12 mouse cellular contexts compared by ENCODE assay signal in the genomic region with DNA sequence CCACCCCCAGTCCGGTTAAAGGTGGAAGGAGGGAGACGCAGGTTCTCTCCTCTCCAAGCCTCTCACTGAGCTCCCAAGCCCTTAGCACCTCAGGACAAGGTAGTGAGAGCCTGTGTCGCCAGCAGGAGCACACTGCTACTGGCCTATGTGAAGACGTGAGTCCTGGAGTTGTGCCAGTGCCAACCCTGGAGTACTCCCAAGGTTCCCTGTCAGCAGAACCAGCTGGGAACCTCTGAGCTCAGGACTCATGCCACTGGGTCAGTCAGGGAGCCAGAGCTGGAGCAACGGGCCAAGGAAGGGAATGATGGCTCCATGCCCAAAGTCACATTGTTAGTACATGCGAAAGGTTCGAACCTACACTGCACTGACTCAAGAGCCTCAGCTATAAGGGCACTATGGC. TPM values are rescaled to one million over a fixed set of nuclear protein-coding genes. Genes with fewer than 3 reads are reported as not detected.
DNase-seq lines count a peak whose midpoint lies in the region; ATAC-seq and TF ChIP-seq lines count a peak whose summit lies in the region.
"Had no signal": no experiment of that assay in that cellular context is flagged by ENCODE, and none has a peak within 500 bp of the region (broad histone marks: within the 10 kb centered on the region; RNA-seq: fewer than 3 reads in every experiment).

No protein-coding gene starts in this region.

- ATAC-seq in lung, postnatal 0 days: 0 out of 2 replicates have a peak, but pooled peaks have one; percentile 23

- peaks cover 5% of the 10 kb centered on the region; the same call in 1 of the 2 replicates for H3K36me3 ChIP-seq in lung, postnatal 0 days (ENCODE audit: insufficient read depth, low read length)

- no peak for TF ChIP-seq EP300 in lung, postnatal 0 days (IDR thresholded peaks at IDR 0.05)

- no peaks in the 10 kb centered on the region for H3K27me3 ChIP-seq in lung, postnatal 0 days (replicated peaks; ENCODE audit: insufficient read depth, low read length)
- H3K27me3 ChIP-seq: lung, embryonic 15.5 days had no signal

- H3K27ac ChIP-seq in lung, postnatal 0 days (ENCODE audit: low read length): no peak overlapping the region
- H3K27ac ChIP-seq: forebrain, embryonic 10.5 days; lung, embryonic 15.5 days had no signal

- no peak for TF ChIP-seq CTCF in lung, postnatal 0 days (IDR thresholded peaks at IDR 0.05)

- H3K9ac ChIP-seq in lung, postnatal 0 days (replicated peaks; ENCODE audit: low read depth): no peak overlapping the region
- H3K9ac ChIP-seq: lung, embryonic 15.5 days had no signal

- peak; percentile 69 for DNase-seq in gastrocnemius, adult 18-20 months (ENCODE audit: low spot score)
- DNase-seq in gastrocnemius, postnatal 4 days (ENCODE audit: low spot score in 2 of 2): no peak
- no peak for DNase-seq in lung, postnatal 0 days (ENCODE audit: low spot score)
- DNase-seq in lung, postnatal 25 days (ENCODE audit: low spot score): no peak
- DNase-seq in cerebellum, postnatal 25 days: peak; percentile 87 to 88
- DNase-seq in skeletal muscle tissue, adult 2 months (ENCODE audit: low read depth, low spot score): peak; percentile 65
- no peak for DNase-seq in right cerebral cortex, postnatal 4 days
- no peak for DNase-seq in right cerebral cortex, adult 2 months (ENCODE audit: low spot score in 2 of 2)
- DNase-seq: midbrain, embryonic 14.5 days; thymus, postnatal 14 days had no signal

- no peak overlapping the region for H3K4me3 ChIP-seq in lung, postnatal 0 days (ENCODE audit: low read depth, low read length)
- H3K4me3 ChIP-seq: forebrain, embryonic 10.5 days; lung, embryonic 15.5 days had no signal

- 69% methylated on average over 7 of the region's 7 CpGs for WGBS in lung, postnatal 0 days

- H3K4me2 ChIP-seq in lung, postnatal 0 days (replicated peaks; ENCODE audit: low read depth, low read length): no peak overlapping the region
- H3K4me2 ChIP-seq: lung, embryonic 15.5 days had no signal

- H3K9me3 ChIP-seq in lung, postnatal 0 days (ENCODE audit: low read length): no peaks in the 10 kb centered on the region
- H3K9me3 ChIP-seq: forebrain, embryonic 10.5 days; lung, embryonic 15.5 days had no signal

- H3K4me1 ChIP-seq in lung, postnatal 0 days (ENCODE audit: insufficient read depth, low read depth, low read length): no peaks in the 10 kb centered on the region
- H3K4me1 ChIP-seq: lung, embryonic 15.5 days had no signal

RNA-seq across cellular contexts. Expression of gene Camkk2, which starts 22.5 kb away (rescaled TPM):
- total RNA-seq in gastrocnemius, adult 18-20 months (2021): 1 to 10 TPM; 3.0 to 3.9 TPM
- total RNA-seq in gastrocnemius, postnatal 4 days (2021): 10 to 100 TPM; 21.1 to 22.5 TPM
- 29.2 and 29.6 TPM in 2 replicates for polyA plus RNA-seq in lung, postnatal 0 days (2015; fragmentation: Nextera tagmentation; extraction: Ambion mirVana)

RNA-seq across cellular contexts. Expression of gene P2rx4, which starts 49.3 kb away (rescaled TPM):
- total RNA-seq in gastrocnemius, adult 18-20 months (2021): 1 to 10 TPM; 3.8 to 5.3 TPM
- 10 to 100 TPM; 13.4 to 15.4 TPM for total RNA-seq in gastrocnemius, postnatal 4 days (2021)
- polyA plus RNA-seq in lung, postnatal 0 days (2015; fragmentation: Nextera tagmentation; extraction: Ambion mirVana): 57.8 and 61.1 TPM in 2 replicates

Comparison
In these comparisons a context has a peak if more than half of its experiments do, and no peak if none do; other contexts are left out.
1. DNase-seq: peak in gastrocnemius, adult 18-20 months (single experiment), cerebellum, postnatal 25 days (2 of 2) and skeletal muscle tissue, adult 2 months (single experiment); none in gastrocnemius, postnatal 4 days (0 of 2), lung, postnatal 0 days (single experiment), lung, postnatal 25 days (single experiment), right cerebral cortex, postnatal 4 days (single experiment) and right cerebral cortex, adult 2 months (0 of 2).
2. RNA of gene Camkk2, which starts 22.5 kb away (total RNA-seq): 21.1 to 22.5 TPM in gastrocnemius, postnatal 4 days; 3.0 to 3.9 TPM in gastrocnemius, adult 18-20 months; every median in the first group is over 4 times any median in the second.